Mouse (Mus musculus): ENCODE data around the gene Gm21972. TPM values are rescaled to one million over a fixed set of nuclear protein-coding genes. Genes with fewer than 3 reads are reported as not detected.

The Gm21972 gene
- total and polyA plus RNA-seq, 3 experiments: 0.47 to 78.8 (median 4.4) TPM

- Histone ChIP-seq H3K4me2 (ENCODE audit: insufficient read depth, low read depth, poor library complexity, severe bottlenecking) (no peak overlapping the region), H3K27ac (ENCODE audit: insufficient read depth, low read depth) (no peak overlapping the region), H3K4me3 (replicated peaks in 1 of 3; ENCODE audit: low read depth in 2 of 3, low read length in 2 of 3, poor library complexity in 1 of 3) (no peak overlapping the region), H3K27me3 (replicated peaks) (no peaks in the 10 kb centered on the region), H3K36me3 (replicated peaks in 1 of 2; ENCODE audit: control insufficient read depth in 1 of 2, insufficient read depth in 1 of 2, low read length in 1 of 2) (no peaks in the 10 kb centered on the region), H3K9me3 (replicated peaks; ENCODE audit: low read length) (no peaks in the 10 kb centered on the region), H3K9ac (ENCODE audit: insufficient read depth, low read depth) (no peak overlapping the region), H3K79me2 (replicated peaks; ENCODE audit: control insufficient read depth, extremely low read depth, insufficient read depth, poor library complexity, severe bottlenecking) (no peaks in the 10 kb centered on the region), H3K4me1 (ENCODE audit: control insufficient read depth in 1 of 2, insufficient read depth in 2 of 2) (peaks cover 8 to 21% of the 10 kb centered on the region in 2 experiments; a peak in 3 of 4 replicates)
- peak; percentile 18 for DNase-seq (ENCODE audit: extremely low read depth)
- TF ChIP-seq ZMIZ1 (IDR thresholded peaks at IDR 0.05; ENCODE audit: low read depth, low read length) (no peak), USF2 (conservative IDR thresholded peaks at IDR 0.05; ENCODE audit: low read depth, low read length) (peak; percentile 32; the same call in 1 of the 2 replicates), ZKSCAN1 (IDR thresholded peaks at IDR 0.05; ENCODE audit: borderline replicate concordance, low read depth, low read length) (no peak), USF1 (IDR thresholded peaks at IDR 0.05; ENCODE audit: low read depth, low read length) (peak; percentile 44; the same call in 1 of the 2 replicates)
- in situ Hi-C loops (cut with MboI; ENCODE audit: low pct_ligation_motif_present, low pct_unique_long_range_greater_than_20kb, low sequenced_read_pairs): no loop called here
- dilution Hi-C loops (cut with MboI; ENCODE audit: extremely low pct_ligation_motif_present, extremely low pct_unique_long_range_greater_than_20kb, low sequenced_read_pairs): no loop called here
These were observed 17.5 kb downstream of the Gm21972 start for GRCm38 (mm10) chr1:86150929-86151328.

GRCm38 (mm10) chr1:86151376-86151775 lies 17.9 kb downstream of the Gm21972 start:
- DNase-seq (ENCODE audit: extremely low read depth): no peak
- no peaks in the 10 kb centered on the region for H3K79me2 ChIP-seq (replicated peaks; ENCODE audit: control insufficient read depth, extremely low read depth, insufficient read depth, poor library complexity, severe bottlenecking)
- no peaks in the 10 kb centered on the region for H3K27me3 ChIP-seq (replicated peaks)
- dilution Hi-C loops (cut with MboI; ENCODE audit: extremely low pct_ligation_motif_present, extremely low pct_unique_long_range_greater_than_20kb, low sequenced_read_pairs) (no loop called here), in situ Hi-C loops (cut with MboI; ENCODE audit: low pct_ligation_motif_present, low pct_unique_long_range_greater_than_20kb, low sequenced_read_pairs) (no loop called here)
- no peaks in the 10 kb centered on the region for H3K36me3 ChIP-seq (replicated peaks in 1 of 2; ENCODE audit: control insufficient read depth in 1 of 2, insufficient read depth in 1 of 2, low read length in 1 of 2)
- H3K27ac ChIP-seq (ENCODE audit: insufficient read depth, low read depth): no peak overlapping the region
- no peak overlapping the region for H3K4me3 ChIP-seq (replicated peaks in 1 of 3; ENCODE audit: low read depth in 2 of 3, low read length in 2 of 3, poor library complexity in 1 of 3)
- TF ChIP-seq EP300 (IDR thresholded peaks at IDR 0.05; ENCODE audit: low read length) (no peak), ZC3H11A (IDR thresholded peaks at IDR 0.05; ENCODE audit: low read depth, low read length) (no peak), TCF12 (IDR thresholded peaks at IDR 0.05; ENCODE audit: low read depth, low read length) (no peak), MYC (IDR thresholded peaks at IDR 0.05; ENCODE audit: low read depth, low read length) (no peak), E2F4 (IDR thresholded peaks at IDR 0.05; ENCODE audit: insufficient replicate concordance, low read depth, low read length) (no peak), MAFK (IDR thresholded peaks at IDR 0.05; ENCODE audit: insufficient replicate concordance, low read length) (no peak), ZMIZ1 (IDR thresholded peaks at IDR 0.05; ENCODE audit: low read depth, low read length) (no peak)
- H3K9me3 ChIP-seq (replicated peaks; ENCODE audit: low read length): no peaks in the 10 kb centered on the region
- no peak overlapping the region for H3K4me2 ChIP-seq (ENCODE audit: insufficient read depth, low read depth, poor library complexity, severe bottlenecking)
- H3K9ac ChIP-seq (ENCODE audit: insufficient read depth, low read depth): no peak overlapping the region
- H3K4me1 ChIP-seq (ENCODE audit: control insufficient read depth in 1 of 2, insufficient read depth in 2 of 2): peaks cover 8 to 26% of the 10 kb centered on the region in 2 experiments; a peak in 3 of 4 replicates

- Histone ChIP-seq H3K27me3 (replicated peaks) (no peaks in the 10 kb centered on the region), H3K79me2 (replicated peaks; ENCODE audit: control insufficient read depth, extremely low read depth, insufficient read depth, poor library complexity, severe bottlenecking) (no peaks in the 10 kb centered on the region), H3K4me2 (ENCODE audit: insufficient read depth, low read depth, poor library complexity, severe bottlenecking) (no peak overlapping the region), H3K4me1 (ENCODE audit: control insufficient read depth in 1 of 2, insufficient read depth in 2 of 2) (peaks cover 8 to 38% of the 10 kb centered on the region in 2 experiments; a peak in 3 of 4 replicates), H3K9ac (ENCODE audit: insufficient read depth, low read depth) (no peak overlapping the region), H3K4me3 (replicated peaks in 1 of 3; ENCODE audit: low read depth in 2 of 3, low read length in 2 of 3, poor library complexity in 1 of 3) (no peak overlapping the region), H3K36me3 (replicated peaks in 1 of 2; ENCODE audit: control insufficient read depth in 1 of 2, insufficient read depth in 1 of 2, low read length in 1 of 2) (peaks cover under 1 to 6% of the 10 kb centered on the region in 2 experiments), H3K9me3 (replicated peaks; ENCODE audit: low read length) (no peaks in the 10 kb centered on the region), H3K27ac (ENCODE audit: insufficient read depth, low read depth) (no peak overlapping the region)
- in situ Hi-C loops (cut with MboI; ENCODE audit: low pct_ligation_motif_present, low pct_unique_long_range_greater_than_20kb, low sequenced_read_pairs) (no loop called here), dilution Hi-C loops (cut with MboI; ENCODE audit: extremely low pct_ligation_motif_present, extremely low pct_unique_long_range_greater_than_20kb, low sequenced_read_pairs) (no loop called here)
- DNase-seq (ENCODE audit: extremely low read depth): peak; percentile 31
- TF ChIP-seq CTCF (conservative IDR thresholded peaks at IDR 0.05 in 1 of 2, IDR thresholded peaks at IDR 0.05 in 1 of 2; ENCODE audit: low read depth in 2 of 2, low read length in 2 of 2) (peak; percentile 24 to 62; a peak in 3 of 4 replicates), RAD21 (IDR thresholded peaks at IDR 0.05; ENCODE audit: low read depth, low read length) (peak; percentile 44), USF2 (conservative IDR thresholded peaks at IDR 0.05; ENCODE audit: low read depth, low read length) (no peak)
These were observed 19.2 kb downstream of the Gm21972 start for GRCm38 (mm10) chr1:86152618-86153017.

Measured in CH12.LX (cell line).